Mouse (Mus musculus): ENCODE results near the gene Slc38a10. TPM values are rescaled to one million over a fixed set of nuclear protein-coding genes. Genes with fewer than 3 reads are reported as not detected.
A peak's percentile ranks its signal among the peaks of the same experiment; 100 is the strongest.

Slc38a10 gene
- polyA plus RNA-seq, 1 experiment from 2014 or later = 132 TPM

- 56% methylated on average over 8 of the region's 8 CpGs for WGBS
- no peak for ATAC-seq (ENCODE audit: low FRiP score, low TSS enrichment)
- no peaks in the 10 kb centered on the region for H3K27me3 ChIP-seq (ENCODE audit: insufficient read depth, low read length)
- peak overlapping the region; percentile 38; the same call in 1 of the 2 replicates for H3K27ac ChIP-seq (ENCODE audit: low read length)
- H3K4me3 ChIP-seq (ENCODE audit: low read length) = no peak overlapping the region
- H3K4me1 ChIP-seq (ENCODE audit: insufficient read depth, low read length) = peaks cover 57% of the 10 kb centered on the region
- no peaks in the 10 kb centered on the region for H3K9me3 ChIP-seq (ENCODE audit: low read length)
- H3K9ac ChIP-seq (replicated peaks; ENCODE audit: low read length) = no peak overlapping the region
- no peak overlapping the region for H3K4me2 ChIP-seq (replicated peaks; ENCODE audit: low read depth, low read length)
- peaks cover 3% of the 10 kb centered on the region; the same call in 1 of the 2 replicates for H3K36me3 ChIP-seq (ENCODE audit: insufficient read depth, low read length)
Measured at GRCm38 (mm10) chr11:120148201-120148855, 2.8 kb downstream of the Slc38a10 start.

- Histone ChIP-seq H3K36me3 (ENCODE audit: insufficient read depth, low read length) (peaks cover 4% of the 10 kb centered on the region), H3K27ac (ENCODE audit: low read length) (peak overlapping the region; percentile 85), H3K4me1 (ENCODE audit: insufficient read depth, low read length) (peaks cover 57% of the 10 kb centered on the region), H3K4me3 (ENCODE audit: low read length) (no peak overlapping the region), H3K9ac (replicated peaks; ENCODE audit: low read length) (peak overlapping the region; percentile 42), H3K9me3 (ENCODE audit: low read length) (no peaks in the 10 kb centered on the region), H3K4me2 (replicated peaks; ENCODE audit: low read depth, low read length) (no peak overlapping the region), H3K27me3 (ENCODE audit: insufficient read depth, low read length) (no peaks in the 10 kb centered on the region)
- peak; percentile 76 for ATAC-seq (ENCODE audit: low FRiP score, low TSS enrichment)
- WGBS = 40% methylated on average over 13 of the region's 13 CpGs
Measured at GRCm38 (mm10) chr11:120143708-120144497, 7.2 kb downstream of the Slc38a10 start.

GRCm38 (mm10) chr11:120142601-120143051, 8.5 kb downstream of the Slc38a10 start:
- H3K4me3 ChIP-seq (ENCODE audit: low read length) = no peak overlapping the region
- H3K9ac ChIP-seq (replicated peaks; ENCODE audit: low read length) = no peak overlapping the region
- H3K36me3 ChIP-seq (ENCODE audit: insufficient read depth, low read length) = peaks cover 10% of the 10 kb centered on the region
- H3K27me3 ChIP-seq (ENCODE audit: insufficient read depth, low read length) = no peaks in the 10 kb centered on the region
- peak overlapping the region; percentile 85 for H3K27ac ChIP-seq (ENCODE audit: low read length)
- H3K4me1 ChIP-seq (ENCODE audit: insufficient read depth, low read length) = peaks cover 55% of the 10 kb centered on the region
- peak; percentile 78 for ATAC-seq (ENCODE audit: low FRiP score, low TSS enrichment)
- no peaks in the 10 kb centered on the region for H3K9me3 ChIP-seq (ENCODE audit: low read length)
- no peak overlapping the region for H3K4me2 ChIP-seq (replicated peaks; ENCODE audit: low read depth, low read length)
- WGBS = 72% methylated on average over 3 of the region's 3 CpGs

- Histone ChIP-seq H3K36me3 (ENCODE audit: insufficient read depth, low read length) (peaks cover 7% of the 10 kb centered on the region; the same call in 1 of the 2 replicates), H3K9me3 (ENCODE audit: low read length) (no peaks in the 10 kb centered on the region), H3K4me2 (replicated peaks; ENCODE audit: low read depth, low read length) (no peak overlapping the region), H3K27ac (ENCODE audit: low read length) (no peak overlapping the region), H3K4me3 (ENCODE audit: low read length) (no peak overlapping the region), H3K4me1 (ENCODE audit: insufficient read depth, low read length) (peaks cover 50% of the 10 kb centered on the region), H3K27me3 (ENCODE audit: insufficient read depth, low read length) (no peaks in the 10 kb centered on the region), H3K9ac (replicated peaks; ENCODE audit: low read length) (no peak overlapping the region)
- ATAC-seq (ENCODE audit: low FRiP score, low TSS enrichment) = no peak
- WGBS = 64% methylated on average over 6 of the region's 6 CpGs
Measured at GRCm38 (mm10) chr11:120140255-120140654, 10.9 kb downstream of the Slc38a10 start.

GRCm38 (mm10) chr11:120139309-120139731, 11.8 kb downstream of the Slc38a10 start:
- no peak overlapping the region for H3K27ac ChIP-seq (ENCODE audit: low read length)
- 80% methylated on average over 10 of the region's 10 CpGs for WGBS
- H3K4me2 ChIP-seq (replicated peaks; ENCODE audit: low read depth, low read length) = no peak overlapping the region
- no peak overlapping the region for H3K4me3 ChIP-seq (ENCODE audit: low read length)
- peaks cover 11% of the 10 kb centered on the region; the same call in 1 of the 2 replicates for H3K36me3 ChIP-seq (ENCODE audit: insufficient read depth, low read length)
- no peaks in the 10 kb centered on the region for H3K27me3 ChIP-seq (ENCODE audit: insufficient read depth, low read length)
- peaks cover 41% of the 10 kb centered on the region for H3K4me1 ChIP-seq (ENCODE audit: insufficient read depth, low read length)
- no peaks in the 10 kb centered on the region for H3K9me3 ChIP-seq (ENCODE audit: low read length)
- no peak overlapping the region for H3K9ac ChIP-seq (replicated peaks; ENCODE audit: low read length)
- ATAC-seq (ENCODE audit: low FRiP score, low TSS enrichment) = no peak

GRCm38 (mm10) chr11:120137625-120138004, 13.5 kb downstream of the Slc38a10 start:
- no peak overlapping the region for H3K4me3 ChIP-seq (ENCODE audit: low read length)
- H3K9me3 ChIP-seq (ENCODE audit: low read length) = no peaks in the 10 kb centered on the region
- H3K9ac ChIP-seq (replicated peaks; ENCODE audit: low read length) = peak overlapping the region; percentile 18; the same call in 1 of the 2 replicates
- peak; percentile 62 for ATAC-seq (ENCODE audit: low FRiP score, low TSS enrichment)
- WGBS = 35% methylated on average over 5 of the region's 5 CpGs
- H3K4me1 ChIP-seq (ENCODE audit: insufficient read depth, low read length) = peaks cover 25% of the 10 kb centered on the region
- peaks cover 13% of the 10 kb centered on the region; the same call in 1 of the 2 replicates for H3K36me3 ChIP-seq (ENCODE audit: insufficient read depth, low read length)
- H3K27ac ChIP-seq (ENCODE audit: low read length) = peak overlapping the region; percentile 17; the same call in 1 of the 2 replicates
- no peaks in the 10 kb centered on the region for H3K27me3 ChIP-seq (ENCODE audit: insufficient read depth, low read length)
- H3K4me2 ChIP-seq (replicated peaks; ENCODE audit: low read depth, low read length) = no peak overlapping the region

GRCm38 (mm10) chr11:120136796-120137624, 14.1 kb downstream of the Slc38a10 start:
- ATAC-seq (ENCODE audit: low FRiP score, low TSS enrichment) = no peak
- H3K4me2 ChIP-seq (replicated peaks; ENCODE audit: low read depth, low read length) = no peak overlapping the region

GRCm38 (mm10) chr11:120136195-120136594, 15.0 kb downstream of the Slc38a10 start:
- no peak overlapping the region for H3K9ac ChIP-seq (replicated peaks; ENCODE audit: low read length)
- WGBS = 90% methylated on average over 8 of the region's 8 CpGs
- H3K36me3 ChIP-seq (ENCODE audit: insufficient read depth, low read length) = peaks cover 20% of the 10 kb centered on the region; the same call in 1 of the 2 replicates
- no peak overlapping the region for H3K4me2 ChIP-seq (replicated peaks; ENCODE audit: low read depth, low read length)
- no peak for ATAC-seq (ENCODE audit: low FRiP score, low TSS enrichment)
- H3K27ac ChIP-seq (ENCODE audit: low read length) = no peak overlapping the region
- no peak overlapping the region for H3K4me3 ChIP-seq (ENCODE audit: low read length)
- no peaks in the 10 kb centered on the region for H3K9me3 ChIP-seq (ENCODE audit: low read length)
- H3K4me1 ChIP-seq (ENCODE audit: insufficient read depth, low read length) = peaks cover 16% of the 10 kb centered on the region
- H3K27me3 ChIP-seq (ENCODE audit: insufficient read depth, low read length) = no peaks in the 10 kb centered on the region

More at GRCm38 (mm10) chr11:120136796-120137624, 14.1 kb downstream of the Slc38a10 start:
- H3K27ac ChIP-seq (ENCODE audit: low read length) = no peak overlapping the region
- 62% methylated on average over 23 of the region's 23 CpGs for WGBS
- peaks cover 19% of the 10 kb centered on the region for H3K4me1 ChIP-seq (ENCODE audit: insufficient read depth, low read length)
- H3K9me3 ChIP-seq (ENCODE audit: low read length) = no peaks in the 10 kb centered on the region
- H3K36me3 ChIP-seq (ENCODE audit: insufficient read depth, low read length) = peaks cover 14% of the 10 kb centered on the region; the same call in 1 of the 2 replicates
- no peak overlapping the region for H3K4me3 ChIP-seq (ENCODE audit: low read length)
- no peak overlapping the region for H3K9ac ChIP-seq (replicated peaks; ENCODE audit: low read length)
- no peaks in the 10 kb centered on the region for H3K27me3 ChIP-seq (ENCODE audit: insufficient read depth, low read length)

GRCm38 (mm10) chr11:120134847-120135530, 16.2 kb downstream of the Slc38a10 start:
- Histone ChIP-seq H3K27me3 (ENCODE audit: insufficient read depth, low read length) (no peaks in the 10 kb centered on the region), H3K36me3 (ENCODE audit: insufficient read depth, low read length) (peaks cover 20% of the 10 kb centered on the region; the same call in 1 of the 2 replicates), H3K4me3 (ENCODE audit: low read length) (no peak overlapping the region), H3K9me3 (ENCODE audit: low read length) (no peaks in the 10 kb centered on the region), H3K4me1 (ENCODE audit: insufficient read depth, low read length) (peaks cover 16% of the 10 kb centered on the region), H3K9ac (replicated peaks; ENCODE audit: low read length) (no peak overlapping the region), H3K4me2 (replicated peaks; ENCODE audit: low read depth, low read length) (no peak overlapping the region), H3K27ac (ENCODE audit: low read length) (no peak overlapping the region)
- 93% methylated on average over 9 of the region's 9 CpGs for WGBS
- no peak for ATAC-seq (ENCODE audit: low FRiP score, low TSS enrichment)

Measured in kidney, embryonic 16.5 days (tissue).